Mouse (Mus musculus) thymus, postnatal 10 days (tissue): Measurements from ENCODE around the gene Zkscan4.
"Not testable (repeated sequence)": the region's sequence is repeated elsewhere in the genome, so short reads cannot be mapped to it uniquely, and the experiment has no call there.

ENCODE experiments used
- DNase-seq, 2 experiments: peaks; one replicate each; pipeline ENCODE4 v3.0.0; 2021; ENCODE audit warnings: low spot score in 2 of 2

Zkscan4 gene

GRCm38 (mm10) chr13:21478759-21479670 lies at the start of gene Zkscan4, which contains the start of gene Gm10065:
Zkscan4 (plus strand) TSS chr13:21478907.
Gm10065 (minus strand) TSS chr13:21479441.
- DNase-seq = not testable (repeated sequence)

GRCm38 (mm10) chr13:21435476-21435875 lies 43.2 kb upstream of the Zkscan4 start:
- no peak for DNase-seq

- peak; percentile 44 to 56 for DNase-seq
These were observed 38.1 kb upstream of the Zkscan4 start, which contains the start of gene Pgbd1 for GRCm38 (mm10) chr13:21440503-21441206. Pgbd1 (minus strand) TSS chr13:21441058.

GRCm38 (mm10) chr13:21441207-21441572 lies 37.5 kb upstream of the Zkscan4 start:
- DNase-seq = no peak

GRCm38 (mm10) chr13:21446796-21447195 lies 31.9 kb upstream of the Zkscan4 start:
- DNase-seq = no peak

GRCm38 (mm10) chr13:21447856-21448614 lies 30.7 kb upstream of the Zkscan4 start:
- DNase-seq = no peak

GRCm38 (mm10) chr13:21453042-21453441 lies 25.7 kb upstream of the Zkscan4 start:
- no peak for DNase-seq

GRCm38 (mm10) chr13:21453449-21453848 lies 25.3 kb upstream of the Zkscan4 start, which contains the start of gene Zscan26:
Zscan26 (minus strand) TSS chr13:21453730.
- peak; percentile 10 to 59 for DNase-seq

GRCm38 (mm10) chr13:21454133-21454532 lies 24.6 kb upstream of the Zkscan4 start:
- no peak for DNase-seq

GRCm38 (mm10) chr13:21456347-21456746 lies 22.4 kb upstream of the Zkscan4 start:
- no peak for DNase-seq

GRCm38 (mm10) chr13:21462516-21462915 lies 16.2 kb upstream of the Zkscan4 start:
- not testable (repeated sequence) for DNase-seq

GRCm38 (mm10) chr13:21467336-21467735 lies 11.4 kb upstream of the Zkscan4 start:
- no peak for DNase-seq

- DNase-seq = peak in 1 of 2 experiments; percentile 10
These were observed 10.4 kb upstream of the Zkscan4 start, which contains the start of gene Nkapl for GRCm38 (mm10) chr13:21468061-21469019. Nkapl (minus strand) TSS chr13:21468509.

- no peak for DNase-seq
These were observed 9.6 kb upstream of the Zkscan4 start for GRCm38 (mm10) chr13:21469097-21469496.

GRCm38 (mm10) chr13:21472427-21472826 lies 6.3 kb upstream of the Zkscan4 start:
- DNase-seq = no peak

GRCm38 (mm10) chr13:21486881-21487280 lies 8.2 kb downstream of the Zkscan4 start:
- DNase-seq = no peak

GRCm38 (mm10) chr13:21492847-21493246 lies 14.1 kb downstream of the Zkscan4 start:
- DNase-seq = no peak

GRCm38 (mm10) chr13:21495080-21495479 lies 16.4 kb downstream of the Zkscan4 start, which contains the start of gene AK157302:
AK157302 (plus strand) TSS chr13:21495223.
- DNase-seq = no peak

- not testable (repeated sequence) for DNase-seq
These were observed 22.5 kb downstream of the Zkscan4 start, which contains the start of gene Gm11273 for GRCm38 (mm10) chr13:21501182-21501581. Gm11273 (minus strand) TSS chr13:21501418.

- no peak for DNase-seq
These were observed 23.6 kb downstream of the Zkscan4 start for GRCm38 (mm10) chr13:21502296-21502695.
